Mouse (Mus musculus) heart, postnatal 0 days (tissue): Measurements from ENCODE around the gene Serpinh1. TPM values are rescaled to one million over a fixed set of nuclear protein-coding genes. Genes with fewer than 3 reads are reported as not detected.

Experiments used
- ATAC-seq: fragments of 200-750 bp; cut with Nextera tagmentation; 2 replicates; pipeline ENCODE4 v1.8.0; 2017; ENCODE audit warnings: low read depth, moderate number of reproducible peaks, moderate library complexity; ENCODE audit not compliant: insufficient read depth
- DNase-seq: peaks from one replicate; pipeline ENCODE4 v3.0.0-alpha.2; 2016; ENCODE audit warnings: low spot score
- H3K27ac ChIP-seq: fragments of 300-500 bp; sonication (generic); 2 replicates; pipeline ENCODE4 v1.5.1; 2014; ENCODE audit warnings: low read depth, mild to moderate bottlenecking
- H3K27me3 ChIP-seq: fragments of 300-500 bp; sonication (generic); 2 replicates; pipeline ENCODE4 v1.6.1; 2014; ENCODE audit warnings: low read length, mixed read lengths; ENCODE audit not compliant: control insufficient read depth, insufficient read depth
- H3K36me3 ChIP-seq: fragments of 300-500 bp; sonication (generic); replicated peaks from 2 replicates; pipeline ENCODE4 v1.6.1; 2014; ENCODE audit warnings: low read length, mixed read lengths; ENCODE audit not compliant: control insufficient read depth, insufficient read depth
- H3K4me1 ChIP-seq: fragments of 300-500 bp; sonication (generic); 2 replicates; pipeline ENCODE4 v1.6.1; 2014; ENCODE audit warnings: antibody characterized with exemption; ENCODE audit not compliant: control insufficient read depth, insufficient read depth
- H3K4me2 ChIP-seq: fragments of 300-500 bp; sonication (generic); 2 replicates; pipeline ENCODE4 v1.6.1; 2014; ENCODE audit warnings: low read depth, mild to moderate bottlenecking, low read length, moderate library complexity
- H3K4me3 ChIP-seq: fragments of 300-500 bp; sonication (generic); 2 replicates; pipeline ENCODE4 v1.5.1; 2014; ENCODE audit warnings: low read depth, low read length
- H3K9ac ChIP-seq: fragments of 300-500 bp; sonication (generic); replicated peaks from 2 replicates; pipeline ENCODE4 v1.6.1; 2014; ENCODE audit warnings: low read depth, low read length, mixed read lengths
- H3K9me3 ChIP-seq: fragments of 300-500 bp; sonication (generic); replicated peaks from 2 replicates; pipeline ENCODE4 v1.6.1; 2016; ENCODE audit warnings: low read length; ENCODE audit not compliant: control insufficient read depth
- CTCF ChIP-seq: IDR thresholded peaks from 2 replicates; pipeline ENCODE4 v1.5.1; 2016; ENCODE audit warnings: antibody characterized with exemption, control low read depth, low read depth
- EP300 ChIP-seq: IDR thresholded peaks from 2 replicates; pipeline ENCODE4 v1.6.1; 2016; ENCODE audit warnings: antibody characterized with exemption, low read depth
- WGBS: fragments of 180-500 bp; shearing (Covaris S2); extraction: QIAGEN DNeasy Blood & Tissue Kit; methylation state at CpG from one replicate; pipeline ENCODE4 v1.1.7; 2014; 5-methylcytosine and 5-hydroxymethylcytosine counted together
- polyA plus RNA-seq: library from polyadenylated mRNA; unstranded; fragments of >200 nt; fragmentation: Nextera tagmentation; extraction: Ambion mirVana; gene quantifications from 2 replicates; pipeline ENCODE4 v1.2.1, GENCODE M21; 2015
- total RNA-seq: library from RNA; depleted of rRNA; stranded (reverse); fragments of >200 nt; gene quantifications from 2 replicates; pipeline ENCODE4 v1.2.3, GENCODE M21; 2014; ENCODE audit warnings: low replicate concordance; rRNA removed

Gene Serpinh1
- total and polyA plus RNA-seq, 2 experiments from 2014 or later, result 522 to 811 TPM

DNA sequence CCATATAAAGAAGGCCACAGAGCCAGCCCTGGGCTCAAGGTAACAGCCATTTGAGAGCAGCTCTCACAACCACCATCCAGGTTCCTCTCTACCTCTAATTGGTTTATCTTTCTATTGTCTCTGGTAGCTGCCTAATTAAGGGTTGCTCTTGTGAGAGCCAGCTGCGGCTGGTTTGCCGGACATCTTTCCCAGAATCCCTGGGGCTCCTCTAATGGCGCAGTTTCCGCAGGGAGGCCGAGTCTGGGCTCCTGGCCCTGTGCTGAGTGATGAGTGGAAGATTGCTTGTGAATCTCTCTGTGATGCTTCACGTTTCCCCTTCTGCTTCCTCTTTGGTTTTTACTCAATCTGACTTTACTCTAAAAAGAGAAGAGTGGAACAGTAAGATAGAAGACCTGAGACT lies 49.0 kb downstream of the Serpinh1 start:
- no peaks in the 10 kb centered on the region for H3K36me3 ChIP-seq
- no peak overlapping the region for H3K4me2 ChIP-seq
- no peak overlapping the region for H3K4me3 ChIP-seq
- H3K4me1 ChIP-seq, result peaks cover 17% of the 10 kb centered on the region
- H3K9me3 ChIP-seq, result no peaks in the 10 kb centered on the region
- H3K27me3 ChIP-seq, result no peaks in the 10 kb centered on the region
- H3K27ac ChIP-seq, result no peak overlapping the region
- DNase-seq (no peak), ATAC-seq (no peak)
- no peak for TF ChIP-seq EP300
- TF ChIP-seq CTCF, result no peak
- WGBS, result 60% methylated on average over 6 of the region's 6 CpGs
- H3K9ac ChIP-seq, result no peak overlapping the region

DNA sequence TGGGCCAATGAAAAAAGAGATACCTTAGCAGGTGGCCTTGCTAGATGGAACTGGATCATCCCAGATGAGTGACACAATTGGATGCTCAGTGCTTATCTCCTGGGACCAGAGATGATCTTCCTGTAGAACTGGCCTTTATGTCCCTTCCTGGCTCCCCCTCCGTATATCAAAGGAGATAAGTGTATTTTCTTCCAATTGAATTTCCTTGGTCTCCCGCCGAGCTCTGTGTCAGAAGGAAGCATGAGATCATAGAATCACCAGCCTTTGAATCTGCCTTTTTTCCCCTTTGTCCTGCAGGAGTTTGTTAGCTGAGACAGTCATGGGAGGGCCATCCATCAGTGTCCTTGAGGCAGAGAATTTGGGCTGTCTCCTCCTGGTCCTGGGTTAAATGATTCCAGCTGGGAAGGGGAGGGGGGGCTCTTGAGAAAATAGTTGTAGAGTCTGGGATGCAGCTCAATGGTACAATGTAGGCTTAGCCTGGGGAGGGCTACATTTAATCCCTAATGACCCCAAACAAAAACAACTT lies 52.3 kb downstream of the Serpinh1 start:
- no peak for ATAC-seq
- Histone ChIP-seq H3K4me3 (no peak overlapping the region), H3K27ac (no peak overlapping the region), H3K9ac (no peak overlapping the region), H3K9me3 (no peaks in the 10 kb centered on the region), H3K27me3 (no peaks in the 10 kb centered on the region), H3K4me1 (peaks cover 8% of the 10 kb centered on the region; the same call in 1 of the 2 replicates), H3K4me2 (no peak overlapping the region), H3K36me3 (no peaks in the 10 kb centered on the region)
- DNase-seq, result no peak
- WGBS, result 50% methylated on average over 3 of the region's 3 CpGs
- no peak for TF ChIP-seq CTCF
- TF ChIP-seq EP300, result no peak

Other genes with a start within 250 kb of the Serpinh1 start
- gene Uvrag, start 212.1 kb downstream of the Serpinh1 start, total RNA-seq, result 37.2 and 38.1 TPM in 2 replicates
- gene Uvrag, start 212.1 kb downstream of the Serpinh1 start, polyA plus RNA-seq, result 11.1 and 11.8 TPM in 2 replicates
- 114 and 121 TPM in 2 replicates for gene Dgat2, start 170.5 kb downstream of the Serpinh1 start, total RNA-seq
- 112 and 115 TPM in 2 replicates for gene Dgat2, start 170.5 kb downstream of the Serpinh1 start, polyA plus RNA-seq
- gene Mogat2, start 114.6 kb downstream of the Serpinh1 start, total RNA-seq, result not detected in 2 replicates
- gene Mogat2, start 114.6 kb downstream of the Serpinh1 start, polyA plus RNA-seq, result 0.25 and 0.40 TPM in 2 replicates
- 1.5 and 3.7 TPM in 2 replicates for gene Map6, start 85.8 kb downstream of the Serpinh1 start, total RNA-seq
- 1.8 and 2.5 TPM in 2 replicates for gene Map6, start 85.8 kb downstream of the Serpinh1 start, polyA plus RNA-seq
- gene Gdpd5, start 28.2 kb upstream of the Serpinh1 start, total RNA-seq, result 35.9 and 47.8 TPM in 2 replicates
- gene Gdpd5, start 28.2 kb upstream of the Serpinh1 start, polyA plus RNA-seq, result 24.4 and 28.9 TPM in 2 replicates
- 0.73 and 1.6 TPM in 2 replicates for gene Klhl35, start 112.8 kb upstream of the Serpinh1 start, total RNA-seq
- 0.59 and 0.75 TPM in 2 replicates for gene Klhl35, start 112.8 kb upstream of the Serpinh1 start, polyA plus RNA-seq
- gene Rps3, start 130.5 kb upstream of the Serpinh1 start, total RNA-seq, result 804 and 987 TPM in 2 replicates
- 439 and 463 TPM in 2 replicates for gene Rps3, start 130.5 kb upstream of the Serpinh1 start, polyA plus RNA-seq
- 23.8 and 36.8 TPM in 2 replicates for gene Arrb1, start 182.2 kb upstream of the Serpinh1 start, total RNA-seq
- 3.3 and 3.5 TPM in 2 replicates for gene Arrb1, start 182.2 kb upstream of the Serpinh1 start, polyA plus RNA-seq